Mouse (Mus musculus) layer of hippocampus, adult 11-12 months (tissue): ENCODE measurements at regions not wholly inside any gene's neighbourhood (a gene's known extent, or its start where the extent isn't known, plus 50 kb on each side); places are given as distances from the start of the nearest gene placed in this dataset.
A peak's percentile ranks its signal among the peaks of the same experiment; 100 is the strongest.
"Not testable (repeated sequence)": the region's sequence is repeated elsewhere in the genome, so short reads cannot be mapped to it uniquely, and the experiment has no call there.

Experiments used
- DNase-seq: peaks from one replicate; pipeline ENCODE4 v3.0.0; 2022; ENCODE audit warnings: low spot score

GRCm38 (mm10) chr3:5806947-5807575, 56.5 kb downstream of the Gm8797 start:
- no peak for DNase-seq

- no peak for DNase-seq
Measured at GRCm38 (mm10) chr3:5811071-5811590, 60.5 kb downstream of the Gm8797 start.

- DNase-seq, result not testable (repeated sequence)
Measured at GRCm38 (mm10) chr3:5820243-5820642, 69.6 kb downstream of the Gm8797 start.

GRCm38 (mm10) chr3:5860237-5860636, 109.6 kb downstream of the Gm8797 start:
- peak; percentile 100 for DNase-seq

- DNase-seq, result no peak
Measured at GRCm38 (mm10) chr3:5870407-5870806, 119.8 kb downstream of the Gm8797 start.

GRCm38 (mm10) chr3:5879113-5879512, 128.5 kb downstream of the Gm8797 start:
- no peak for DNase-seq

GRCm38 (mm10) chr3:5917536-5917935, 166.9 kb downstream of the Gm8797 start:
- DNase-seq, result no peak

- not testable (repeated sequence) for DNase-seq
Measured at GRCm38 (mm10) chr3:5950243-5950642, 199.6 kb downstream of the Gm8797 start.

- DNase-seq, result not testable (repeated sequence)
Measured at GRCm38 (mm10) chr3:5989011-5989645, 238.5 kb downstream of the Gm8797 start.

GRCm38 (mm10) chr3:6004423-6004822, 253.8 kb downstream of the Gm8797 start:
- no peak for DNase-seq

- DNase-seq, result no peak
Measured at GRCm38 (mm10) chr3:6018749-6019148, 268.1 kb downstream of the Gm8797 start.

- not testable (repeated sequence) for DNase-seq
Measured at GRCm38 (mm10) chr3:6041325-6041724, 290.7 kb downstream of the Gm8797 start.

- no peak for DNase-seq
Measured at GRCm38 (mm10) chr3:6049472-6050045, 299.0 kb downstream of the Gm8797 start.

- no peak for DNase-seq
Measured at GRCm38 (mm10) chr3:6051901-6052300, 301.3 kb downstream of the Gm8797 start.

- DNase-seq, result no peak
Measured at GRCm38 (mm10) chr3:6083855-6084254, 333.2 kb downstream of the Gm8797 start.

GRCm38 (mm10) chr3:6087267-6087666, 336.7 kb downstream of the Gm8797 start:
- DNase-seq, result no peak

- no peak for DNase-seq
Measured at GRCm38 (mm10) chr3:6093931-6094330, 343.3 kb downstream of the Gm8797 start.

- not testable (repeated sequence) for DNase-seq
Measured at GRCm38 (mm10) chr3:6094410-6094809, 343.8 kb downstream of the Gm8797 start.

GRCm38 (mm10) chr3:6100863-6101262, 350.3 kb downstream of the Gm8797 start:
- no peak for DNase-seq

- DNase-seq, result no peak
Measured at GRCm38 (mm10) chr3:6102866-6103265, 352.3 kb downstream of the Gm8797 start.

GRCm38 (mm10) chr3:6106659-6107058, 356.1 kb downstream of the Gm8797 start:
- DNase-seq, result peak; percentile 4

- no peak for DNase-seq
Measured at GRCm38 (mm10) chr3:6107377-6108155, 357.0 kb downstream of the Gm8797 start.
